Mouse (Mus musculus) lung, embryonic 15.5 days (tissue): ENCODE results near the gene Shkbp1. TPM values are rescaled to one million over a fixed set of nuclear protein-coding genes. Genes with fewer than 3 reads are reported as not detected.

ENCODE experiments used
- ATAC-seq: fragments of 200-750 bp; cut with Nextera tagmentation; 2 replicates; pipeline ENCODE4 v1.8.0; 2017; ENCODE audit warnings: moderate number of reproducible peaks, borderline replicate concordance; ENCODE audit not compliant: low FRiP score, low TSS enrichment; ENCODE audit errors: extremely low read depth
- H3K27ac ChIP-seq: fragments of 300-500 bp; sonication (generic); 2 replicates; pipeline ENCODE4 v1.5.1; 2015; ENCODE audit warnings: moderate library complexity, mild to moderate bottlenecking, inconsistent platforms
- H3K27me3 ChIP-seq: fragments of 300-500 bp; sonication (generic); 2 replicates; pipeline ENCODE4 v1.6.1; 2015; ENCODE audit warnings: inconsistent platforms
- H3K36me3 ChIP-seq: fragments of 300-500 bp; sonication (generic); 2 replicates; pipeline ENCODE4 v1.6.1; 2015; ENCODE audit warnings: inconsistent platforms
- H3K4me1 ChIP-seq: fragments of 300-500 bp; sonication (generic); 2 replicates; pipeline ENCODE4 v1.6.1; 2015; ENCODE audit warnings: inconsistent platforms
- H3K4me2 ChIP-seq: fragments of 300-500 bp; sonication (generic); 2 replicates; pipeline ENCODE4 v1.6.1; 2015; ENCODE audit warnings: inconsistent platforms, mild to moderate bottlenecking, moderate library complexity
- H3K4me3 ChIP-seq: fragments of 300-500 bp; sonication (generic); 2 replicates; pipeline ENCODE4 v1.5.1; 2015; ENCODE audit warnings: mild to moderate bottlenecking, inconsistent platforms
- H3K9ac ChIP-seq: fragments of 300-500 bp; sonication (generic); 2 replicates; pipeline ENCODE4 v1.6.1; 2015; ENCODE audit warnings: inconsistent platforms
- H3K9me3 ChIP-seq: fragments of 300-500 bp; sonication (generic); 2 replicates; pipeline ENCODE4 v1.6.1; 2016; ENCODE audit warnings: inconsistent platforms
- WGBS: fragments of 180-500 bp; shearing (Covaris S2); methylation state at CpG from one replicate; pipeline ENCODE4 v1.1.7; 2015; 5-methylcytosine and 5-hydroxymethylcytosine counted together
- polyA plus RNA-seq: library from polyadenylated mRNA; unstranded; fragments of >200 nt; fragmentation: Nextera tagmentation; extraction: Ambion mirVana; gene quantifications from 2 replicates; pipeline ENCODE4 v1.2.1, GENCODE M21; 2015

Gene Shkbp1
- polyA plus RNA-seq, 1 experiment from 2014 or later, result 51.4 TPM

- Histone ChIP-seq H3K4me1 (peaks cover 74% of the 10 kb centered on the region), H3K27me3 (peaks cover 53% of the 10 kb centered on the region)
Observed at GRCm38 (mm10) chr7:27331541-27331851, 24.3 kb downstream of the Shkbp1 start.

GRCm38 (mm10) chr7:27330709-27331540, 24.9 kb downstream of the Shkbp1 start:
- H3K27me3 ChIP-seq, result peaks cover 53% of the 10 kb centered on the region

More at GRCm38 (mm10) chr7:27331541-27331851, 24.3 kb downstream of the Shkbp1 start:
- peak overlapping the region; percentile 94 for H3K27ac ChIP-seq
- H3K9ac ChIP-seq, result peak overlapping the region; percentile 70
- H3K4me3 ChIP-seq, result peak overlapping the region; percentile 65
- 3% methylated on average over 8 of the region's 8 CpGs for WGBS
- peaks cover 9% of the 10 kb centered on the region; the same call in 1 of the 2 replicates for H3K36me3 ChIP-seq
- H3K9me3 ChIP-seq, result no peaks in the 10 kb centered on the region
- peak overlapping the region; percentile 92 for H3K4me2 ChIP-seq
- ATAC-seq, result no peak

GRCm38 (mm10) chr7:27329981-27330380, 25.8 kb downstream of the Shkbp1 start:
- peaks cover 9% of the 10 kb centered on the region; the same call in 1 of the 2 replicates for H3K36me3 ChIP-seq
- 25% methylated on average over 17 of the region's 17 CpGs for WGBS
- peak overlapping the region; percentile 41; the same call in 1 of the 2 replicates for H3K9ac ChIP-seq
- peak overlapping the region; percentile 92 for H3K4me2 ChIP-seq
- peaks cover 46% of the 10 kb centered on the region for H3K27me3 ChIP-seq
- H3K9me3 ChIP-seq, result no peaks in the 10 kb centered on the region
- H3K4me3 ChIP-seq, result peak overlapping the region; percentile 65
- no peak overlapping the region for H3K27ac ChIP-seq
- H3K4me1 ChIP-seq, result peaks cover 74% of the 10 kb centered on the region
- ATAC-seq, result no peak

More at GRCm38 (mm10) chr7:27330709-27331540, 24.9 kb downstream of the Shkbp1 start:
- Histone ChIP-seq H3K4me2 (peak overlapping the region; percentile 92), H3K9me3 (no peaks in the 10 kb centered on the region), H3K4me1 (peaks cover 74% of the 10 kb centered on the region), H3K4me3 (peak overlapping the region; percentile 65), H3K9ac (peak overlapping the region; percentile 70), H3K36me3 (peaks cover 9% of the 10 kb centered on the region; the same call in 1 of the 2 replicates), H3K27ac (peak overlapping the region; percentile 94)
- peak; percentile 76 for ATAC-seq
- under 1% methylated on average over 38 of the region's 39 CpGs for WGBS

- Histone ChIP-seq H3K4me3 (peak overlapping the region; percentile 65), H3K27ac (no peak overlapping the region; the same call in 1 of the 2 replicates), H3K4me1 (peaks cover 70% of the 10 kb centered on the region), H3K9ac (peak overlapping the region; percentile 41), H3K27me3 (peaks cover 41% of the 10 kb centered on the region), H3K4me2 (peak overlapping the region; percentile 92), H3K36me3 (peaks cover 9% of the 10 kb centered on the region; the same call in 1 of the 2 replicates), H3K9me3 (no peaks in the 10 kb centered on the region)
- no peak for ATAC-seq
- WGBS, result 4% methylated on average over 45 of the region's 45 CpGs
Observed at GRCm38 (mm10) chr7:27329326-27329947, 26.4 kb downstream of the Shkbp1 start.

- Histone ChIP-seq H3K4me3 (no peak overlapping the region), H3K27me3 (peaks cover 33% of the 10 kb centered on the region), H3K9ac (peak overlapping the region; percentile 11; the same call in 1 of the 2 replicates), H3K4me2 (no peak overlapping the region), H3K27ac (no peak overlapping the region), H3K9me3 (no peaks in the 10 kb centered on the region), H3K4me1 (peaks cover 62% of the 10 kb centered on the region), H3K36me3 (peaks cover 9% of the 10 kb centered on the region; the same call in 1 of the 2 replicates)
- no peak for ATAC-seq
- WGBS, result 28% methylated on average over 16 of the region's 16 CpGs
Observed at GRCm38 (mm10) chr7:27328648-27329047, 27.2 kb downstream of the Shkbp1 start.

- Histone ChIP-seq H3K4me3 (no peak overlapping the region), H3K27ac (no peak overlapping the region), H3K9me3 (no peaks in the 10 kb centered on the region), H3K36me3 (peaks cover 12% of the 10 kb centered on the region; the same call in 1 of the 2 replicates), H3K4me1 (peaks cover 59% of the 10 kb centered on the region), H3K27me3 (peaks cover 28% of the 10 kb centered on the region), H3K4me2 (no peak overlapping the region), H3K9ac (no peak overlapping the region)
- WGBS, result 79% methylated on average over 11 of the region's 11 CpGs
- no peak for ATAC-seq
Observed at GRCm38 (mm10) chr7:27328161-27328560, 27.7 kb downstream of the Shkbp1 start.

- WGBS, result 93% methylated on average over 8 of the region's 8 CpGs
- Histone ChIP-seq H3K9me3 (no peaks in the 10 kb centered on the region), H3K27ac (no peak overlapping the region), H3K36me3 (peaks cover 16% of the 10 kb centered on the region; the same call in 1 of the 2 replicates), H3K9ac (no peak overlapping the region), H3K27me3 (peaks cover 25% of the 10 kb centered on the region), H3K4me2 (no peak overlapping the region), H3K4me3 (no peak overlapping the region), H3K4me1 (peaks cover 52% of the 10 kb centered on the region)
- no peak for ATAC-seq
Observed at GRCm38 (mm10) chr7:27327500-27327899, 28.3 kb downstream of the Shkbp1 start.

GRCm38 (mm10) chr7:27326101-27326880, 29.5 kb downstream of the Shkbp1 start:
- WGBS, result 48% methylated on average over 34 of the region's 34 CpGs

GRCm38 (mm10) chr7:27325697-27326096, 30.1 kb downstream of the Shkbp1 start:
- Histone ChIP-seq H3K9ac (peak overlapping the region; percentile 17; the same call in 1 of the 2 replicates), H3K27ac (peak overlapping the region; percentile 20; the same call in 1 of the 2 replicates), H3K4me2 (peak overlapping the region; percentile 49), H3K9me3 (no peaks in the 10 kb centered on the region), H3K27me3 (peaks cover 25% of the 10 kb centered on the region), H3K4me3 (peak overlapping the region; percentile 30), H3K4me1 (peaks cover 38% of the 10 kb centered on the region), H3K36me3 (peaks cover 19% of the 10 kb centered on the region; the same call in 1 of the 2 replicates)
- peak; percentile 72 for ATAC-seq
- WGBS, result 5% methylated on average over 24 of the region's 24 CpGs

More at GRCm38 (mm10) chr7:27326101-27326880, 29.5 kb downstream of the Shkbp1 start:
- H3K27ac ChIP-seq, result peak overlapping the region; percentile 20; the same call in 1 of the 2 replicates
- 0 out of 2 replicates have a peak, but pooled peaks have one; percentile 6 for ATAC-seq
- peaks cover 25% of the 10 kb centered on the region for H3K27me3 ChIP-seq
- H3K9me3 ChIP-seq, result no peaks in the 10 kb centered on the region
- peak overlapping the region; percentile 49 for H3K4me2 ChIP-seq
- H3K9ac ChIP-seq, result 0 out of 2 replicates have a peak overlapping the region, but pooled peaks have one; percentile 17
- H3K4me1 ChIP-seq, result peaks cover 41% of the 10 kb centered on the region
- peak overlapping the region; percentile 30 for H3K4me3 ChIP-seq
- H3K36me3 ChIP-seq, result peaks cover 19% of the 10 kb centered on the region; the same call in 1 of the 2 replicates

GRCm38 (mm10) chr7:27324928-27325327, 30.9 kb downstream of the Shkbp1 start:
- H3K27me3 ChIP-seq, result peaks cover 25% of the 10 kb centered on the region
- peaks cover 19% of the 10 kb centered on the region; the same call in 1 of the 2 replicates for H3K36me3 ChIP-seq
- H3K4me3 ChIP-seq, result no peak overlapping the region
- H3K9me3 ChIP-seq, result no peaks in the 10 kb centered on the region
- no peak for ATAC-seq
- H3K27ac ChIP-seq, result no peak overlapping the region
- H3K4me1 ChIP-seq, result peaks cover 31% of the 10 kb centered on the region
- no peak overlapping the region for H3K9ac ChIP-seq
- H3K4me2 ChIP-seq, result peak overlapping the region; percentile 49
- 50% methylated on average over 19 of the region's 20 CpGs for WGBS

GRCm38 (mm10) chr7:27324161-27324560, 31.7 kb downstream of the Shkbp1 start:
- no peak overlapping the region for H3K4me3 ChIP-seq
- peaks cover 26% of the 10 kb centered on the region; the same call in 1 of the 2 replicates for H3K36me3 ChIP-seq
- 90% methylated on average over 11 of the region's 11 CpGs for WGBS

More at GRCm38 (mm10) chr7:27324161-27324560, 31.7 kb downstream of the Shkbp1 start:
- no peak for ATAC-seq
- no peak overlapping the region for H3K27ac ChIP-seq
- H3K9ac ChIP-seq, result no peak overlapping the region
- no peaks in the 10 kb centered on the region for H3K9me3 ChIP-seq
- H3K4me2 ChIP-seq, result no peak overlapping the region
- peaks cover 25% of the 10 kb centered on the region for H3K27me3 ChIP-seq
- peaks cover 24% of the 10 kb centered on the region for H3K4me1 ChIP-seq
